Mouse (Mus musculus): ENCODE measurements around the gene Plvap.
"Not testable (repeated sequence)": the region's sequence is repeated elsewhere in the genome, so short reads cannot be mapped to it uniquely, and the experiment has no call there.

Plvap gene

GRCm38 (mm10) chr8:71511644-71512043 is at the start of gene Plvap:
Gene Plvap, minus strand, starts transcription at chr8:71511752.
- no peak for DNase-seq (ENCODE audit: extremely low spot score, low read depth, low spot score)

GRCm38 (mm10) chr8:71560765-71561164 is 49.2 kb upstream of the Plvap start:
- DNase-seq (ENCODE audit: extremely low spot score, low read depth, low spot score): no peak

- no peak for DNase-seq (ENCODE audit: extremely low spot score, low read depth, low spot score)
These were observed 48.5 kb upstream of the Plvap start for GRCm38 (mm10) chr8:71560071-71560470.

GRCm38 (mm10) chr8:71558958-71559690 is 47.6 kb upstream of the Plvap start:
- DNase-seq (ENCODE audit: extremely low spot score, low read depth, low spot score): no peak

DNA sequence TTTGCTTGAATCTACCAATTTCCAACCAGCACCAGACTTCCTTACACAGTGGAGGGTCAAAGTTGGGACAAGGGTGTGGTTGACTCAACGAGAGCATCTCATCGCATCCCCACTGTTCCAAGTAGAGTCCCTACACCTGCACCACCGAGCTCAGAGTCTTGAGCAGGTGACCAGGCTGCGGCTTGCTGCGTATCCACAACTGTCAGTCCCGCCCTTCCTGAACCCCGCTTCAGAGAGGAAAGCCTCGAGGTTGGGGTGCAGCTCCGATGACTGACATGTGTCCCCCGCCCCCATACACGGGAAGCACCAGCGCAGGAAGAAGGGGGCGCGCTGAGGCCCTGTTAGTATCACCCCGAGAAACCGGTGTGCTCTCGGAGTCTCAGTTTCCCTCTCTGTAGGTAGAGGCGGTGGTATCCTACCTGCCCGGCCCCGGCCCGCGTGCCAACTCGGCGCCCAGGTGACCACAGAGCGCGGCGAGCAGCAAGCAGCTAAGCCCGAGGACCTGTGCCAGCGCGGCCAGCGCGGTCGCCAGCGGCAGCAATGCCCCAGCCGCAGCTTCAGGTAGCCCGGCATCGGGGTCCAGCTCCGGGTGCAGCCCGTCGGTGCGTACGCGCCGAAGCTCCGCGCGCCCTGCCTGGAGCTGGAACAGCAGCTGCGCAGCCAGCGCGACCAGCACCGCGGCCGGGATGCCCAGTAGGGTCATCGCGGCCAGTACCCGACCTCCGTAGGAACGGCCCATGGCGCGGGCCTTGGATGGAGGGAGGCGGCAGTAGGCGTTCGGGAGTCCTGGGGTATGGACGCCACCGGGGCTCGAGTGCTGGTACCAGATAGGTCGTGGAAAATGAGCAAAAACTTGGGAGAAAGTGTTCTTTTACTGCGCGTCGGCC is 46.8 kb upstream of the Plvap start, which contains the start of gene Tmem221:
Gene Tmem221, minus strand, starts transcription at position 801 of the 887 bp plus-strand sequence.
- no peak for DNase-seq (ENCODE audit: extremely low spot score, low read depth, low spot score)

DNA sequence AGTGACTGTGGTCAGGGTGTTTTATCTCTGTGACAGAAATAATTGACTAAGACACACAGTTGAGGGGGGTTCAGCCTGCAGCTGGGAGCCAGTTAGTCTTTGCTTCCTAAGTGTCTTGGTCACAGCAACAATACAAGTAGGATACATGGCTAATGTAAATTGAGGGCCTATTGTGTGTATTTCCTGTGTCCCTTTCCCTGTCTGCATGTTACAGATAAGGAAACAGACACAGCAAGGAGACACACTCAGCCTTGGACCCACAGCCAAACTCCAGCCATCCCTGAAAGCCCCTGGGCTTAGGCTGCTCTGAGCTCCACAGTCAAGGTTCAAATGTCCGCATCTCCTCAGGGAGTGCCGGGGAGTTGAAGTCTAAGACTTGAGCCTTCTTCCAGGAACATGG is 43.1 kb upstream of the Plvap start:
- no peak for DNase-seq (ENCODE audit: extremely low spot score, low read depth, low spot score)

GRCm38 (mm10) chr8:71554001-71554400 is 42.4 kb upstream of the Plvap start:
- no peak for DNase-seq (ENCODE audit: extremely low spot score, low read depth, low spot score)

DNA sequence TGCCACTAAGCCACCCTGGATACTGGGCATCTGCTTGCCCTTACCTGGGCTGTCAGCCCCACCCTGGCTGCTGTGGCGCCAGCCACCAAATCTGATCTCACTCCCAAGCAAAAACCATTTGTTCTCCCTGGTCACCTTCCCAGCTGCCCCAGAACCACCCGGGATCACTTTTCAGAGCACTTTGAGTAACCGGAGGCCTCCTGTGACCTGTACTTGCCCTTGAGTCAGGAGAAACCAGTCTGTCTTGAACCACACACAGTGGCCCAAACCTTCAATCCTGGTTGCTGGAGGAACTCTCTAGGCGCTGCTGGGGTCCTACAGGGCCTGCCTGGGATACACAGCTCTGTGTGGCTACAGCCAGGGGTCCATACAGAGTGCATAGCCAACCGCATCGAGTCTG is 41.2 kb upstream of the Plvap start:
- no peak for DNase-seq (ENCODE audit: extremely low spot score, low read depth, low spot score)

GRCm38 (mm10) chr8:71550754-71551153 is 39.2 kb upstream of the Plvap start:
- DNase-seq (ENCODE audit: extremely low spot score, low read depth, low spot score): no peak

DNA sequence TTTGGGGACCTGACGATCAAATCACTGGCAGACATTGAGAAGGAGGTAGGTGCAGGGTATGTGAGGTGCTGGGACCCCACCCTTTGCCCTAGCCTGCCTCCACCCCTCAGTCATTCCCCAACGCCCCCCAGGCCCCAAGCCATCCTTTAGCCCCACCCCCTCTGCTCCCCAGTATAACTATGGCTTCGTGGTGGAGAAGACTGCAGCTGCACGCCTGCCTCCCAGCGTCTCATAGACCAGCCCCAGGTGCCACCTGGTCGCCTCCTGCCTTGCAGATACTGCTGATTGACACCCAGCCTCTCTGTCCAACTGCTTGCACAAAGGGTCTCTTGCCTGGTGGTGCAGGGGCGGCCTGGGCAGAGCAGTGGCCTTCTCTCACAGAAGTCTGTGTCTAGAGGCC is 36.0 kb upstream of the Plvap start:
- no peak for DNase-seq (ENCODE audit: extremely low spot score, low read depth, low spot score)

GRCm38 (mm10) chr8:71545053-71545452 is 33.5 kb upstream of the Plvap start:
- no peak for DNase-seq (ENCODE audit: extremely low spot score, low read depth, low spot score)

GRCm38 (mm10) chr8:71543755-71544154 is 32.2 kb upstream of the Plvap start:
- no peak for DNase-seq (ENCODE audit: extremely low spot score, low read depth, low spot score)

DNA sequence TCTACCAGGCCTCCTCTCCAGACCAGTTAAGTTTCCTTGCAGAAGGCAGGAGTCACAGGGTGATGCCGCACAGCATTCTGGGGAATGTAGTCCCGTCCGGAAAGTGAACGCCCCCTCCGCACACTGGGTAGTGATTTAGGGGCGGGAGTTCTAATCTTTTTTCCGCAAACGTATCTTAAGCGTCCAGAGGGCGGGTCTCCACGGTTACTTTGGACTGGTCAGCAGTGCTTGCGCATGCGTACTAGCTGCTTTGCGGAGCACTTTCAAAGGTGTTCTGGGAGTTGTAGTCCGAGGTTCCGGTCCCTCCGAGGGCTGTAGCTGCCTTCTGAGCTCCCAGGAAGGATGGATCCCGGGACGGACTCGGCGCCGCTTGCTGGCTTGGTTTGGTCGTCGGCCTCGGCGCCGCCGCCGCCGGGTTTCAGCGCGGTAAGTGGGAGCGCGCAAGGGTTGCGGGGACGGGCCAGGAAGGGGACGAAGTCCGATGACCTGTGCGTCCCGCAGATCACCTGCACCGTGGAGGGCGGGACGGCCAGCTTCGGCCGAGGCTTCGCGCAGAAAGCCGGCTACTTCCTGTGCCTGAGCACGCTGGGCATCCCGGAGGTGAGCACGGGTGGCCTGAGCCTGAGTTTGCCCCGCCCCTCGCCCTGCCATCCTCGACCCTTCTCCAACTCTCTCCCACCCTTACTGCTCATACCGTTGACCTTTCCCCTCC is 31.2 kb upstream of the Plvap start, which contains the start of gene Mvb12a:
Gene Mvb12a, plus strand, starts transcription at position 291 of the 712 bp plus-strand sequence.
- peak; percentile 99 for DNase-seq (ENCODE audit: extremely low spot score, low read depth, low spot score)

- no peak for DNase-seq (ENCODE audit: extremely low spot score, low read depth, low spot score)
These were observed 25.7 kb upstream of the Plvap start, which contains the start of gene Bst2 for GRCm38 (mm10) chr8:71537028-71537867. Gene Bst2, minus strand, starts transcription at chr8:71537456.

GRCm38 (mm10) chr8:71535663-71536062 is 24.1 kb upstream of the Plvap start:
- no peak for DNase-seq (ENCODE audit: extremely low spot score, low read depth, low spot score)

GRCm38 (mm10) chr8:71534263-71534810 is 22.8 kb upstream of the Plvap start:
- no peak for DNase-seq (ENCODE audit: extremely low spot score, low read depth, low spot score)

- DNase-seq (ENCODE audit: extremely low spot score, low read depth, low spot score): not testable (repeated sequence)
These were observed 19.3 kb upstream of the Plvap start for GRCm38 (mm10) chr8:71530735-71531467.

- no peak for DNase-seq (ENCODE audit: extremely low spot score, low read depth, low spot score)
These were observed 17.0 kb upstream of the Plvap start for GRCm38 (mm10) chr8:71528362-71529073.

Measured in hindlimb bud, embryonic 11.5 days (tissue).